Mouse (Mus musculus) c-Kit-negative CD71-positive TER-119-positive erythroid progenitor cells, embryonic 14.5 days (primary cell): ENCODE measurements around the gene Rabep2.
A peak's percentile ranks its signal among the peaks of the same experiment; 100 is the strongest.
"Not testable (repeated sequence)": the region's sequence is repeated elsewhere in the genome, so short reads cannot be mapped to it uniquely, and the experiment has no call there.

Experiments
- DNase-seq: peaks from one replicate; pipeline ENCODE4 v3.0.0-alpha.2; 2013; ENCODE audit warnings: low read depth, low spot score

The Rabep2 gene

GRCm38 (mm10) chr7:126428631-126429502, at the start of gene Rabep2:
Gene Rabep2, plus strand, starts transcription at chr7:126428759.
- peak; percentile 56 for DNase-seq

- no peak for DNase-seq
Observed at GRCm38 (mm10) chr7:126383565-126383964, 45.0 kb upstream of the Rabep2 start.

- no peak for DNase-seq
Observed at GRCm38 (mm10) chr7:126388185-126388584, 40.4 kb upstream of the Rabep2 start.

GRCm38 (mm10) chr7:126392086-126392884, 36.3 kb upstream of the Rabep2 start:
- DNase-seq, result not testable (repeated sequence)

- DNase-seq, result peak; percentile 99
Observed at GRCm38 (mm10) chr7:126396298-126397119, 32.0 kb upstream of the Rabep2 start, which contains the start of gene Nfatc2ip. Gene Nfatc2ip, minus strand, starts transcription at chr7:126396737.

- no peak for DNase-seq
Observed at GRCm38 (mm10) chr7:126397221-126397620, 31.3 kb upstream of the Rabep2 start.

GRCm38 (mm10) chr7:126397822-126398221, 30.7 kb upstream of the Rabep2 start:
- no peak for DNase-seq

GRCm38 (mm10) chr7:126399548-126399947, 29.0 kb upstream of the Rabep2 start:
- DNase-seq, result peak; percentile 56

- not testable (repeated sequence) for DNase-seq
Observed at GRCm38 (mm10) chr7:126402518-126402917, 26.0 kb upstream of the Rabep2 start.

- DNase-seq, result no peak
Observed at GRCm38 (mm10) chr7:126408686-126409085, 19.9 kb upstream of the Rabep2 start.

- no peak for DNase-seq
Observed at GRCm38 (mm10) chr7:126411061-126411460, 17.5 kb upstream of the Rabep2 start.

GRCm38 (mm10) chr7:126414725-126415124, 13.8 kb upstream of the Rabep2 start, which contains the start of gene Cd19:
Gene Cd19, minus strand, starts transcription at chr7:126414889.
- no peak for DNase-seq

- DNase-seq, result no peak
Observed at GRCm38 (mm10) chr7:126416615-126417014, 11.9 kb upstream of the Rabep2 start.

GRCm38 (mm10) chr7:126417045-126417444, 11.5 kb upstream of the Rabep2 start:
- no peak for DNase-seq

GRCm38 (mm10) chr7:126417606-126418005, 11.0 kb upstream of the Rabep2 start:
- no peak for DNase-seq

- DNase-seq, result no peak
Observed at GRCm38 (mm10) chr7:126418496-126418895, 10.1 kb upstream of the Rabep2 start.

GRCm38 (mm10) chr7:126421756-126422155, 6.8 kb upstream of the Rabep2 start:
- no peak for DNase-seq

GRCm38 (mm10) chr7:126424161-126424560, 4.4 kb upstream of the Rabep2 start:
- DNase-seq, result no peak

GRCm38 (mm10) chr7:126427323-126427860, 1.2 kb upstream of the Rabep2 start:
- no peak for DNase-seq

- DNase-seq, result peak; percentile 19
Observed at GRCm38 (mm10) chr7:126428154-126428553, 405 bp upstream of the Rabep2 start.

GRCm38 (mm10) chr7:126429503-126429898, 942 bp downstream of the Rabep2 start:
- no peak for DNase-seq
